Mouse (Mus musculus) monocyte, adult 5-6 weeks (primary cell): ENCODE data around the gene Pde9a. TPM values are rescaled to one million over a fixed set of nuclear protein-coding genes. Genes with fewer than 3 reads are reported as not detected.

Experiments used
- ATAC-seq: fragments of 153-309, 156-312 bp; replicated peaks from 2 replicates; pipeline ENCODE4 v1.8.0; 2017; ENCODE audit warnings: mild to moderate bottlenecking; ENCODE audit not compliant: low TSS enrichment, insufficient number of reproducible peaks, severe bottlenecking, poor library complexity, low FRiP score
- total RNA-seq: library from RNA; stranded (forward); fragments of 200-1000, 200-491, 200-594 nt; gene quantifications from 3 replicates; pipeline ENCODE4 v1.2.3, GENCODE M21; 2017

Gene Pde9a
- total RNA-seq, 1 experiment from 2014 or later, result not detected

GRCm38 (mm10) chr17:31424358-31424757, 38.3 kb downstream of the Pde9a start:
- ATAC-seq, result no peak

GRCm38 (mm10) chr17:31424798-31425197, 38.8 kb downstream of the Pde9a start:
- no peak for ATAC-seq

DNA sequence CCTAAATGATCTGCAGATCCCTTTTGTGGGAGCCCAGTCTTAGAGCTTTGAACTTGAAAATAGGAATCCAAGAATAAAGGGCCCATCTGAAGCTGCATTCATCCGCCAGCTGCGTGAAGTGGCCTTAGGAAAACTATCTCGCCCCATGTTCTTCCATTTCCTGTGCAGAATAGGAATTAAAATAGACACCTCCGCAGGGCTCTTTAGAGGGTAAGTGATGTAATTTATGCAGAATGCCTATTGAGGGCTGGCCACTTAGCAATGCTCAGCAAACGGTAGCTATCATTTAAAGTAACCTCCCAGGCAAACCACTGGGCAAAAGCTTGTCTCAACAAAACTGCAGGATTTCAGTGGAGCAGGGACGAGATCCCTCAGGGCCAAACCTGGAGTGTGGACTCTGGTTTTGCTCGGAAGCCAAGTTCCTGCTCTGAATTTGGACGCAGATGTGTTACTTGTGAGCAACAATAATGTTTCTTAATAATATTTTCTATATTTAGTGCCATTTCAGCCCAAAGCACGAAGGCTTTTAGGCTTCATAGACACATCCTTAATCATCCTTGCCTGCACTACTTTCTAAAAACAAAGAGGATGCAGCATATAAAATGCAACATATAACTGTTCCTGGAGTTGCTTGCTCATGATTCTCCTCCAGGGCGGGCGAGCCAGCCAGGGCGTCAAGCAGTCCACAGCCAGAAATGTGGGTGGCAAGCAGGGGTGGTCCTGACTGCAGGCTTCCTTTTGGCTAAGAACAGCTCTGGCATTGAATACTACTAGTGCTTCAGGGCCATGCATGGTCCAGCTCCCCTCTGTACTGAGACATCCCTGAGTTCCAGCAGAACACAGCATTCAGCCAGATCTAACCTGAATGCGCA, 40.1 kb downstream of the Pde9a start:
- ATAC-seq, result no peak

DNA sequence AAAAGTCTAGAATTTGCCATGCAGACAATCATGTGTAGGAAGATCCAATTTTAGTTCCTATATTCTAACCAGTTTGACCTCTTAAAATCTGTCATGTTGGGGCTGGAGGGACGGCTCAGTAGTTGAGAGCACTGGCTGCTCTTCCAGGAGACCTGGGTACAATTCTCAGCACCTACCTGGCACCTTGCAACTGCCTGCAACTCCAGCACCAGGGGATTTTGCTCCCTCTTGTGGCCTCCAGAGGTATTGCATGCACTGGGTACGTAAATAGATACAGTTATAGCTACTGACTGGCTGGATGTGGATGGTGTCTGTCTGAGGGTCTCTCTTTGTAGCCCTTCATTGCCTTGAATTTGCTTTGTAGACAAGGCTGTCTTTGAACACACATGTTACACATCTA, 43.4 kb downstream of the Pde9a start:
- no peak for ATAC-seq

GRCm38 (mm10) chr17:31432878-31433281, 46.9 kb downstream of the Pde9a start:
- ATAC-seq, result no peak

DNA sequence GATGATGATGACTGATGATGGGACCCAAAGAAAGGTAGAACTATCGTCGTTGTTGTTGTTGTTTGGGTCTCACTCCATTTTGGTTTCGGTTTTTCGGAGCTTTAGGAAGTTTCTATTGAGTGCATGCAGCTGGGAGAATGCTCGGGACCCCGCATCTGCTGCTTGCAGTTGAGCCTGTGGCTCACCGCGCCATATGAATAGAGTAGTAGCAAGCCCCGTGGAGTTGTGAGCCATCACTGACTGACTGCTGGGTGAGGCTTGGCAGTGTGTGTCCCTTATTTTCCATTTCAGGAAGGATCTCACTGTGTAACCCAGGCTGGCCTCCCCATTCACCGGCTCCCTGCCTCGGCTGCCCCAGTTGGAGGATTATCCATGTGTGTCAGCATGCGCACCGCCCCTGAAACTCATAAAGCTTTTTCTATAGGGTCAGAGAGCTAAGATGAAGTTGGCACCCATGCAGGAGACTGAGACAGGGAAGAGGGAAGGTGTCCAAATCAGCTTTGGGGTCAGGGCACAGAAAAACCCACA, 47.5 kb downstream of the Pde9a start:
- ATAC-seq, result no peak

DNA sequence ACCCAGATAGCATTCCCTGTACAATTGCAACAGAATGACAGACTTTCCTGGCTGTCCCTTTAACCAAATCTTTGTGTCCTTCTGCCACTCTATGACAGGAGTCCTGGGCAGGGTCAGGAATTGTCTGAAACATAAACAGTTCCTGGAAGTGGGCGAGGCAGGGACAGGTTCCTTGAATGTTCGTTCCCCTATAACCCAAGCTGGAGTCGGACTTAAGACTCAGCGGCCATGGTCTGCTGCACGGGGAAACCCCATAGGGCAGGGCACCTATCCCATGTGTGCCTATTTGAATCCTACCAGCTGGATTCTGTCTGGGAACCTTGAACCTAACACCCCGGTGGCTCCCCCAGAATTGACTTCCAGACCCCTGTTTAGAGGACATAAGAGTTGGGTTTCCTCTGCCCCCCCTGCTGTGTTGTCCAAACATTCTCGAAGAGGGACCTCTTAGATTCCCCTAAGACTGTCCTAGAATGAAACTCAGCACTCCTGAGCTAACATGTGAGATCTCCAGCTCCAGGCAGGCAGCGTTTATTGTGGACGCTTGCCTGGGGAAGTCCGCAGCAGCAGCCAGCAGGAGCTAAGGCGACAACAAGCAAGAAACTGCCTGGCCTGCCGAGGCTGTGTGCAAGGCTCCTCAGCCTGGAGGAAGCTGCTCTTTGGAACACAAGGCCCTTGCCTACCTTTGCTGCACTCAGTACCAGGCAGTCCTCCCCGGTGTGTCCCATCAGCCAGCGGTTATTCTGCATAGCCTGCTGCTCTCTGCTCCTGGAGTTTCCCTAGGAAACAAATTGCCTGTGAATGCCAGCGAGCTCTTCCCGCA, 48.2 kb downstream of the Pde9a start:
- no peak for ATAC-seq

- no peak for ATAC-seq
Observed at GRCm38 (mm10) chr17:31434825-31435325, 48.9 kb downstream of the Pde9a start.

- ATAC-seq, result no peak
Observed at GRCm38 (mm10) chr17:31435934-31436813, 50.2 kb downstream of the Pde9a start.

GRCm38 (mm10) chr17:31436814-31437406, 50.9 kb downstream of the Pde9a start:
- ATAC-seq, result 0 out of 2 replicates have a peak, but pooled peaks have one; percentile 60

DNA sequence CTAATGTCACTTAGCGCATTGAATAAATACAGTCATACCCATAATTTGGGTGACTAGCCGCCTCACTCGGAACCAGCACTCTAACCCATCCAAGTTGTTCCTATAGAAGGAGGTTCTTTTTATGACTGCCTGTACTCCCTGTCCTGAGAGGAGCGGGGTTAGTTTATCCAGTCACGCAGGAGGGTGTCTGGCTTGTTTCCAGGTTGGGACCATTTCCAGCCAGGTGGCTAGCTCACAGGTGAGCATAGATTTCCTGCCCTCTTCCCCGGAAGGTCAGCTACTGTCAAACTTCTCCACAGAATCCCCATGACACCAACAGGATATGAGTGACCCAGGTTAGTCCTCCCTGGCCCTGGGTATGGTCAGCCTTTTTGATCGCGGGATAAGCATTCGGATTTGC, 51.5 kb downstream of the Pde9a start:
- no peak for ATAC-seq

DNA sequence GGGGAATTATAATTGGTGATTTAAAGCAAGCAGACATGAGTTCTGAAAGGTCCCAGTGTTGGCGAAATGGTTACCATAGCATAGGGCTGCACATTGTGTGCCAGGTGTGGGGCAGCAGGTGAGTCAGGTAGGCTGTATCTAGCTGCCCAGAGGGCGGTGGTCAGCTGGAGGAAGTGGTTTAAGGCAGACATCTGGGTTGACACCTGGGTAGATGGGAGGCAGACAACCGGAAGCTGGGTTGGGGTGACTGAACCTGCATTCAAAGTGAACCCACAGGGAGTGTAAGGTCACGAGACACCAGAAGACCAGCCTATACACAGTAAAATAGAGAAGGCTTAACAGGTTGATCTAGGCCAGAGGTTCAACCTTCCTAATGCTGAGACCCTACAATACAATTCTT, 54.0 kb downstream of the Pde9a start:
- no peak for ATAC-seq

DNA sequence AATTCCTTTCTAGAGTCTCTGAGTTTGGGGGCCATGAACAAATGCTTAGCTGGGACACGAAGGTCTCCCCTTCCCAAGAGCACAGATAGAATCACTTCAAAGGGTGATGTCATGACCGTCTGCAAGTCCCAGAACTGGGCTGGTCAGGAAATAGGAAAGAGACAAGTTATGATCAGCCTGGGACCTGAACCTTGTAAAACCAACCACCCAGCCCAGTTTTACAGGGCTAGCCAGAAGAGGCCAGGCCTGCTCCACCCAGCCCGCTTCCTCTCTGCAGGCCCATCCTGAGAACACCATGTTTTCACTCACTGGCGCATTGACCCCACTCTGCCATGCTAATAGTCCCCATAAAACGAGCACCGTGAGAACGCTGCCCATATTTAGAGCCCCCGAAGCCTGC, 56.5 kb downstream of the Pde9a start:
- ATAC-seq, result no peak

- ATAC-seq, result no peak
Observed at GRCm38 (mm10) chr17:31444251-31444650, 58.2 kb downstream of the Pde9a start.

GRCm38 (mm10) chr17:31445061-31445731, 59.2 kb downstream of the Pde9a start:
- no peak for ATAC-seq

DNA sequence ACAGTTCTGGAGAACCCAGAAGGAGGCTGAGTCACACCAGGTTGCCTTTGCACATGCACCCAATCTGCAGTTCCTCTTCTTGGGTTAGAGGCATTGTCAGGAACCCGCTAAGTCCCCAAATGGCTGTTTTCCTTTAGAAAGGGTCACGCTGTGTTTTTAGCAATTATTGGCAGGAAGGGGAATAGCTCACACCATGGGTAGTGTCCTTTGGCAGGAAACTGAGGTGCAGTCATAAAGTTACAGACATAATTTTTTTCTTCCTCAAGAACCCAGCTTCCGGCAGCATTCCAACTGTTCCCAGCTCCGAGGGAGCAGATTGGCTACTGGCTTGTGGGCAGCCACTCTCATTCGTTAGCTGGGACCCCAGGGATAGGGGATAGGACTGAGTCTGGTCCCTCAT, 61.8 kb downstream of the Pde9a start:
- ATAC-seq, result no peak

DNA sequence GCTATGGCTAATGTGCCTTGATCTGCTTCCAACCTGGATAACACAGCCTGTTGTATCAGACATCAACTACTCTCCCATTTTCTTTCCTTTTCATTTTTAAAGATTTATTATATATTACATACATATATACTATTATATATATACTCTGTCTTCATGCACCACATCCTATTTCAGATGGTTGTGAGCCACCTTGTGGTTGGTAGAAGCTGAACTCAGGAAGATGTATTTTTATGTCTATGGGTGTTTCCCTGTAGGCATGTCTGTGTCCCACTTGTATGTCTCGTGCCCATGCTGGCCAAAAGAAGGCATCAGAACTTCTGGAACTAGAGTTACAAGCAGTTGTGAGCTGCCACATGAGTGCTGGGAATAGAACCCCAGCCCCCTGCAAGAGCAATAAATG, 62.5 kb downstream of the Pde9a start:
- no peak for ATAC-seq

GRCm38 (mm10) chr17:31450206-31450605, 64.2 kb downstream of the Pde9a start:
- ATAC-seq, result no peak
